ENCODE assay signal across 25 mouse cellular contexts in the genomic region with DNA sequence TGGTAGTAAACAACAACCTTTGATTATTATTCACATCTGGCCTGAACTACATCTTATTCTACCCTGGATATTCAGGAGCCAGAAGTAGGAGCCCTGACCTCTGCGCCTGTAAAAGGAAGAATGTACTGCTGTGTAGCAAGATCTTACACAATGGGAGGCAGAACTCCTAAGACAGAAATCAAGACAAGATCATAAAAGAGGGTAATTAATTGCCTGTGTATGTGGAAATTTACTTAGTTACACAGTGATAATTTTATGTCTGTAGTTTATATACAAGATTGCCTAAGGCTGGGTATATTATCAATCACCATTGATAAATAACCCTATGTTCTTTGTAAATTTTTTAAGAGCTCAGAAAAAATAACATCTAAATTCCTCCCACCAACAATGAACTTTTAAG.
"Had no signal": no experiment of that assay in that cellular context is flagged by ENCODE, and none has a peak within 500 bp of the region (broad histone marks: within the 10 kb centered on the region; RNA-seq: fewer than 3 reads in every experiment).

No protein-coding gene starts in this region.

- H3K36me3 ChIP-seq: heart, embryonic 12.5 days; hindbrain, embryonic 10.5 days; hindbrain, embryonic 12.5 days; intestine, embryonic 15.5 days; limb, embryonic 10.5 days; limb, embryonic 12.5 days; liver, embryonic 13.5 days; liver, embryonic 15.5 days had no signal

- ATAC-seq: hindbrain, embryonic 16.5 days; inflammation-experienced regulatory T-cells, adult 6 months; intestine, embryonic 15.5 days; intestine, postnatal 0 days had no signal

- DNase-seq: gastrocnemius, postnatal 14 days; gastrocnemius, postnatal 36 days; heart, adult 18-20 months; heart, postnatal 10 days; heart, postnatal 4 days; kidney, adult 2 months; kidney, adult 9 months; kidney, postnatal 14 days; kidney, postnatal 4 days; liver; liver, embryonic 13.5 days had no signal

- H3K4me3 ChIP-seq: heart, embryonic 12.5 days; hindbrain, embryonic 10.5 days; hindbrain, embryonic 12.5 days; intestine, embryonic 15.5 days; layer of hippocampus, adult 2 months; left cerebral cortex, adult 2 months; limb, embryonic 10.5 days; limb, embryonic 12.5 days; liver, embryonic 13.5 days; liver, embryonic 15.5 days had no signal

- H3K4me2 ChIP-seq: heart, embryonic 12.5 days; hindbrain, embryonic 12.5 days; hindbrain, embryonic 14.5 days; intestine, embryonic 15.5 days; limb, embryonic 12.5 days; liver, embryonic 11.5 days; liver, embryonic 13.5 days; liver, embryonic 15.5 days had no signal

- H3K4me1 ChIP-seq: heart, embryonic 12.5 days; hindbrain, embryonic 10.5 days; hindbrain, embryonic 12.5 days; intestine, embryonic 15.5 days; liver, embryonic 15.5 days had no signal

- H3K27me3 ChIP-seq: heart, embryonic 12.5 days; hindbrain, embryonic 12.5 days; intestine, embryonic 15.5 days; limb, embryonic 12.5 days; liver, embryonic 13.5 days; liver, embryonic 15.5 days had no signal

- H3K9ac ChIP-seq: heart, embryonic 12.5 days; hindbrain, embryonic 12.5 days; hindbrain, embryonic 14.5 days; intestine, embryonic 15.5 days; limb, embryonic 12.5 days; liver, embryonic 13.5 days; liver, embryonic 15.5 days had no signal

- H3K9me3 ChIP-seq: heart, embryonic 12.5 days; hindbrain, embryonic 10.5 days; hindbrain, embryonic 12.5 days; intestine, embryonic 15.5 days; limb, embryonic 10.5 days; limb, embryonic 12.5 days; liver, embryonic 13.5 days; liver, embryonic 15.5 days had no signal

- H3K27ac ChIP-seq: hindbrain, embryonic 10.5 days; hindbrain, embryonic 12.5 days; hindbrain, embryonic 14.5 days; intestine, embryonic 15.5 days; layer of hippocampus, adult 2 months; left cerebral cortex, adult 2 months; limb, embryonic 10.5 days; limb, embryonic 12.5 days; liver, embryonic 13.5 days; liver, embryonic 15.5 days had no signal
